Mouse (Mus musculus) heart, embryonic 15.5 days (tissue): Measurements from ENCODE around the gene Cntn5. TPM values are rescaled to one million over a fixed set of nuclear protein-coding genes. Genes with fewer than 3 reads are reported as not detected.

Experiments
- ATAC-seq: fragments of 200-750 bp; cut with Nextera tagmentation; replicated peaks from 2 replicates; pipeline ENCODE4 v1.8.0; 2017; ENCODE audit warnings: low read depth, moderate TSS enrichment; ENCODE audit not compliant: insufficient number of reproducible peaks, insufficient read depth, low FRiP score
- H3K27ac ChIP-seq: fragments of 300-500 bp; sonication (generic); 2 replicates; pipeline ENCODE4 v1.5.1; 2015; ENCODE audit warnings: mild to moderate bottlenecking, inconsistent platforms
- H3K27me3 ChIP-seq: fragments of 300-500 bp; sonication (generic); 2 replicates; pipeline ENCODE4 v1.6.1; 2015; ENCODE audit warnings: inconsistent platforms
- H3K36me3 ChIP-seq: fragments of 300-500 bp; sonication (generic); 2 replicates; pipeline ENCODE4 v1.6.1; 2015; ENCODE audit warnings: mild to moderate bottlenecking, inconsistent platforms
- H3K4me1 ChIP-seq: fragments of 300-500 bp; sonication (generic); replicated peaks from 2 replicates; pipeline ENCODE4 v1.6.1; 2015; ENCODE audit warnings: inconsistent platforms
- H3K4me2 ChIP-seq: fragments of 300-500 bp; sonication (generic); 2 replicates; pipeline ENCODE4 v1.6.1; 2015; ENCODE audit warnings: inconsistent platforms, mild to moderate bottlenecking, moderate library complexity
- H3K4me3 ChIP-seq: fragments of 300-500 bp; sonication (generic); 2 replicates; pipeline ENCODE4 v1.5.1; 2015; ENCODE audit warnings: mild to moderate bottlenecking, inconsistent platforms
- H3K9ac ChIP-seq: fragments of 300-500 bp; sonication (generic); 2 replicates; pipeline ENCODE4 v1.6.1; 2015; ENCODE audit warnings: mild to moderate bottlenecking, inconsistent platforms
- H3K9me3 ChIP-seq: fragments of 300-500 bp; sonication (generic); replicated peaks from 2 replicates; pipeline ENCODE4 v1.6.1; 2016; ENCODE audit warnings: inconsistent platforms
- WGBS: fragments of 180-500 bp; shearing (Covaris S2); methylation state at CpG from one replicate; pipeline ENCODE4 v1.1.7; 2015; ENCODE audit warnings: mixed read lengths; 5-methylcytosine and 5-hydroxymethylcytosine counted together
- polyA plus RNA-seq: library from polyadenylated mRNA; unstranded; fragments of >200 nt; fragmentation: Nextera tagmentation; extraction: Ambion mirVana; gene quantifications from 2 replicates; pipeline ENCODE4 v1.2.1, GENCODE M21; 2015

The Cntn5 gene
- polyA plus RNA-seq, 1 experiment from 2014 or later: 0.13 TPM

- 72% methylated on average over 7 of the region's 7 CpGs for WGBS
- H3K9me3 ChIP-seq: no peaks in the 10 kb centered on the region
- no peak overlapping the region for H3K4me2 ChIP-seq
- no peak overlapping the region for H3K9ac ChIP-seq
- no peaks in the 10 kb centered on the region for H3K36me3 ChIP-seq
- ATAC-seq: no peak
- no peak overlapping the region for H3K27ac ChIP-seq
- H3K27me3 ChIP-seq: no peaks in the 10 kb centered on the region
- H3K4me1 ChIP-seq: no peaks in the 10 kb centered on the region
- H3K4me3 ChIP-seq: no peak overlapping the region
Observed at GRCm38 (mm10) chr9:10525915-10526667, 378.5 kb downstream of the Cntn5 start.

- no peaks in the 10 kb centered on the region for H3K27me3 ChIP-seq
- no peak overlapping the region for H3K27ac ChIP-seq
- no peaks in the 10 kb centered on the region for H3K4me1 ChIP-seq
- 39% methylated on average over 4 of the region's 4 CpGs for WGBS
- no peaks in the 10 kb centered on the region for H3K9me3 ChIP-seq
- H3K4me2 ChIP-seq: no peak overlapping the region
- no peak for ATAC-seq
- H3K36me3 ChIP-seq: no peaks in the 10 kb centered on the region
- H3K4me3 ChIP-seq: no peak overlapping the region
- H3K9ac ChIP-seq: no peak overlapping the region
Observed at GRCm38 (mm10) chr9:10522604-10523003, 382.0 kb downstream of the Cntn5 start.

DNA sequence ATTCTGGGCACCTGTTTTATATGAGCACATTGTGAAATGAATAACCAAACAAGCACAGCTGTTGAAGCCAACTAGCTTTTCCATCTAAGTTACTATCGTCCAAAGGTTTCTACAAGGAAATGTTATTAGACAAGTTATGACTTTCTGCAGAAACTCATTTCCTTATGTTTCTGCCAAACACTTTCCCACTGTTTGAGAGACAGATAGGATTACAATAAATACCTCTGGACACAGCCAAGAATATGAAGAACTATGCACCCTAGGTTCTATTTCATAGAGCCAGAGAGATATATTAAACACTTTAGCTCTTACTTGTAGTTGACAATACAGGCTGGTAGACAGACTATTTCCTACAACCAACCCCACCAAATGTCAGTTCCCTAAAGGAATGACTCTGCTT is 383.5 kb downstream of the Cntn5 start:
- Histone ChIP-seq H3K27me3 (no peaks in the 10 kb centered on the region), H3K9me3 (no peaks in the 10 kb centered on the region), H3K4me1 (no peaks in the 10 kb centered on the region), H3K27ac (no peak overlapping the region), H3K36me3 (no peaks in the 10 kb centered on the region), H3K4me3 (no peak overlapping the region), H3K4me2 (no peak overlapping the region), H3K9ac (no peak overlapping the region)
- 65% methylated on average over 1 of the region's 1 CpGs for WGBS
- no peak for ATAC-seq

DNA sequence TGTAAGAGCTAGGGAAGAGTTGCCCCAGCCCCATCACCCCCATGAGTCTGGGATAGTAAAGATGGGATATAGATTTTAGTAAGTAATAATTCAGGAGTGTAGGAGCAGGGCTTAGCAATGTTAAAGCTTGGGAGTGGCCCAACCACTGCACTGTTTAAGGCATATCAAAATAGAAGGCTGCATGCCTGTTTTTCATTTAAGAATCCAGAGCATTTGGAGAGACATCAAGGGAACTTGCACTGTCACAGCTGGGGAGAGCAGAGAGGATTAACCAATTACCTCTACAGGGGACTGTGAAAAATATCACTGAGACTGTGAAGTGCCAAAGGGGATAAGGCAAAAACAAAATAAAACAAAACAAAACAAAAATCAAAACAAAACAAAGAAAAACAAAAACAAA is 412.3 kb downstream of the Cntn5 start:
- ATAC-seq: no peak

DNA sequence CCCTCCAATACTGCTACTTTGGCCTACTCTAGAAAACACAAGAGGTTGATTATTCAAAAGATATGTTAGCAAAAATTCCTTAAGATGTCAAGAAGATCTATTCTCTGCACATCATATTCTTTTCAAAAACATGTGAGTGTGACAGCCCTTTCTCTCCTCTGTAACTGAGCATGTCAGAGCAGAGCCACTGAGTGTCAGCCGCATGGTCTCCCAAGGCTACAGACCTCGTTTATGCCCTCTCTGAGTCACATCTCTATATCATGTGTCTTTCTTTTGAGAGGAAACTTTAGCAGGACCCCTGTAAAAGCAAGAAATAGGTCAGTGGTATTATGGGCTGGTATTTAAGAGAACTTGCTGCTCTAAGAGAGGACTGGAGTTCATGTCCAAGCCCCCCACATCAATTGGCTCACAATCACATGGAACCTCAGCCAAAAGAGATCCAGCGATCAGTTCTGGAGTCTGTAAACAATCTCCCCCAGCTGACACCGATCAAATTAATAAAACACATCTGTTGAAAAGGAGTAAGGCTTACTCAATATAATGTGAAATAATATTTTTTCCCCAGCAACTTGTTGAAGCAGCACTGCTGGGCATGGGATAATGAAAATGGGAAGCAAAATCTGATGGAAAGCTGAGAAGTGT is 433.0 kb downstream of the Cntn5 start:
- Histone ChIP-seq H3K4me1 (no peaks in the 10 kb centered on the region), H3K4me3 (no peak overlapping the region), H3K4me2 (no peak overlapping the region), H3K9me3 (no peaks in the 10 kb centered on the region), H3K27ac (no peak overlapping the region), H3K9ac (no peak overlapping the region), H3K27me3 (no peaks in the 10 kb centered on the region), H3K36me3 (no peaks in the 10 kb centered on the region)
- WGBS: 58% methylated on average over 4 of the region's 4 CpGs
- no peak for ATAC-seq

More for the DNA sequence above, 412.3 kb downstream of the Cntn5 start:
- H3K9ac ChIP-seq: no peak overlapping the region
- no peaks in the 10 kb centered on the region for H3K4me1 ChIP-seq
- H3K4me3 ChIP-seq: no peak overlapping the region
- no peak overlapping the region for H3K27ac ChIP-seq
- H3K9me3 ChIP-seq: no peaks in the 10 kb centered on the region
- H3K4me2 ChIP-seq: no peak overlapping the region
- H3K27me3 ChIP-seq: no peaks in the 10 kb centered on the region
- no peaks in the 10 kb centered on the region for H3K36me3 ChIP-seq

- H3K9me3 ChIP-seq: no peaks in the 10 kb centered on the region
- no peak overlapping the region for H3K4me3 ChIP-seq
- no peaks in the 10 kb centered on the region for H3K4me1 ChIP-seq
- no peak overlapping the region for H3K9ac ChIP-seq
- no peak overlapping the region for H3K27ac ChIP-seq
- H3K36me3 ChIP-seq: no peaks in the 10 kb centered on the region
- H3K4me2 ChIP-seq: no peak overlapping the region
- ATAC-seq: no peak
- no peaks in the 10 kb centered on the region for H3K27me3 ChIP-seq
Observed at GRCm38 (mm10) chr9:10464758-10465157, 439.8 kb downstream of the Cntn5 start.

- WGBS: 39% methylated on average over 3 of the region's 3 CpGs
- Histone ChIP-seq H3K9ac (no peak overlapping the region), H3K4me3 (no peak overlapping the region), H3K36me3 (no peaks in the 10 kb centered on the region), H3K27me3 (no peaks in the 10 kb centered on the region), H3K4me2 (no peak overlapping the region), H3K4me1 (no peaks in the 10 kb centered on the region), H3K27ac (no peak overlapping the region), H3K9me3 (no peaks in the 10 kb centered on the region)
- ATAC-seq: no peak
Observed at GRCm38 (mm10) chr9:10457900-10458299, 446.7 kb downstream of the Cntn5 start.

GRCm38 (mm10) chr9:10448987-10449563 is 455.5 kb downstream of the Cntn5 start:
- Histone ChIP-seq H3K27me3 (no peaks in the 10 kb centered on the region), H3K4me1 (no peaks in the 10 kb centered on the region), H3K4me3 (no peak overlapping the region), H3K4me2 (no peak overlapping the region), H3K27ac (no peak overlapping the region), H3K36me3 (no peaks in the 10 kb centered on the region), H3K9me3 (no peaks in the 10 kb centered on the region), H3K9ac (no peak overlapping the region)
- WGBS: 82% methylated on average over 3 of the region's 3 CpGs
- ATAC-seq: no peak

DNA sequence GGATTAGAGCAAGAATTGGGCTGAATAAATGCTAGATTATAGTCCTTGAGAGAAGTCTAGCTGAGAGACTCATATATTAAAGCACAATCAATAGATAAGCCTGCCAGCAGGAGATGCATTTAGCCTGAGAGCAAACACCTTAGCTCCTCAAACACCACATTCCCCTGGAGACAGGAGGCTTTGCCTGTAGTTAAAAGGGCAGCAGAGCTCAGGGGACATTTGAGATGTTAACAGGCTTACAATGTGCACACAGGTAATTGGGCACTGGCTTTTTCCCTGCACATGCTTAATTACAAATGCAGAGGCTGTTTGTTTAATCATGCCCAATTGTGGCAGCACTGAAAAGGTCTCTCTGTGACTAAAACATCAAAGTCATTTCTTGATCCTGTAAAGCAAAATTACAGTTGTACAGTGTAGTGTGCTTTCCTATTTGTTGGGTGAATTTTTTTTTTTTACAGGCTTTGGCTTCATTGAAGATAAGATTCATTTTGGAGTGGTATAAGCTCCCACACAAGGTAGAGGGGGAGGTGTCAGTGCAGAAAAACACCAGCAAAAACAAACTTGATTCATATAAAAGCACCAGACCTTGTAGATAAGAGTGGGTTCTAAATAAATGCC is 457.2 kb downstream of the Cntn5 start:
- Histone ChIP-seq H3K27ac (no peak overlapping the region), H3K4me2 (no peak overlapping the region), H3K9me3 (no peaks in the 10 kb centered on the region), H3K27me3 (no peaks in the 10 kb centered on the region), H3K4me3 (no peak overlapping the region), H3K9ac (no peak overlapping the region), H3K4me1 (no peaks in the 10 kb centered on the region), H3K36me3 (no peaks in the 10 kb centered on the region)
- ATAC-seq: no peak

DNA sequence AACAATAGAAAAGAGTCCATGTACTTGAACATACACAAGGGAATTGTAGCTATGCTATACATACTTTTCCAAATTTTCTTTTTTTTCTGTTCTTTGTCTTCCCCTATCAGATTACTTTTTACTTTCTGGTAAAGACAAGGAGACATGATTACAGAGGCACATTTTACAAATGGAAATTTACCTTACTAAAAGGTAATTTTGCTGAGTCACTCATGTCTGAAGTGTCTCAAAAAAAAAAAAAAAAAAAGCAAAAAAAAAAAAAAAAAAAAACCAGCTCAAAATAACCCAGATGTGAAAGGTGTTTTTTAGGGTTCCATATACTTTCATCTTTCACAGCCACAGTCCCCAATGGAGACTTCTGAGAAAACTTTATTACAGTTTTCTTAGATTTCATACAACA is 492.5 kb downstream of the Cntn5 start:
- H3K27ac ChIP-seq: no peak overlapping the region

DNA sequence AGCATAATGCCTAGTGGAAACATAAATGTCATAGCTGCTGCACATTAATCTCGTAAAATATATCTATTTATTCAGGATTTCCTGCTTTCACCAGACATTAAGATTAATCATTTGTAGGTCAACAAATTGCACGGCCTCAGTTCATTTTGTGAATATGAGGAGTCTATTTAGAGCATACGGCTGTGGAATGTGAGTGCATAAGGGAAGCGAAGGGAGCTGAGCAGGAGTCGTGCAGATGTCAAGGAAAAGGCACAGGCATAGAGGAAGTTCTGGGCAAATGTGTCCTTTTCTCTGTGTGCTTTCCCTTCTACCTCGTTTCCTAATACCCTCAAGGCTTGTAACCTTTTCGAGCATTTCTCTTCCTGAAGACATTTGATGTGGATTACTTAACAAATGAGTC is 504.5 kb downstream of the Cntn5 start:
- 49% methylated on average over 7 of the region's 7 CpGs for WGBS
- H3K27me3 ChIP-seq: no peaks in the 10 kb centered on the region
- no peaks in the 10 kb centered on the region for H3K9me3 ChIP-seq
- H3K27ac ChIP-seq: no peak overlapping the region
- no peak overlapping the region for H3K4me3 ChIP-seq
- no peak overlapping the region for H3K4me2 ChIP-seq
- no peak overlapping the region for H3K9ac ChIP-seq
- no peaks in the 10 kb centered on the region for H3K36me3 ChIP-seq
- H3K4me1 ChIP-seq: no peaks in the 10 kb centered on the region
- ATAC-seq: no peak

More for the DNA sequence above, 492.5 kb downstream of the Cntn5 start:
- Histone ChIP-seq H3K9me3 (no peaks in the 10 kb centered on the region), H3K4me2 (no peak overlapping the region), H3K9ac (no peak overlapping the region), H3K27me3 (no peaks in the 10 kb centered on the region), H3K36me3 (no peaks in the 10 kb centered on the region), H3K4me1 (no peaks in the 10 kb centered on the region), H3K4me3 (no peak overlapping the region)
- no peak for ATAC-seq
